Mouse (Mus musculus): Measurements from ENCODE around the gene Fam227b.

- no peak for TF ChIP-seq CTCF (conservative IDR thresholded peaks at IDR 0.05; ENCODE audit: low read length)
- no peak for TF ChIP-seq NANOG (IDR thresholded peaks at IDR 0.05; ENCODE audit: borderline replicate concordance, low read length)
Measured at GRCm38 (mm10) chr2:126014989-126015710, 136.7 kb downstream of the Fam227b start.
